Mouse (Mus musculus) G1E (cell line): Measurements from ENCODE around the gene Slc30a2. TPM values are rescaled to one million over a fixed set of nuclear protein-coding genes. Genes with fewer than 3 reads are reported as not detected.

Experiments used
- ATAC-seq: 2 replicates; pipeline ENCODE4 v1.8.0; 2016; ENCODE audit warnings: mild to moderate bottlenecking; ENCODE audit not compliant: insufficient number of reproducible peaks, poor library complexity, low FRiP score, severe bottlenecking; ENCODE audit errors: extremely low read depth
- DNase-seq: peaks from one replicate; pipeline ENCODE4 v3.0.0; 2012; ENCODE audit warnings: low spot score
- H3K27me3 ChIP-seq: 2 replicates; pipeline ENCODE4 v1.6.1; 2012; ENCODE audit warnings: mild to moderate bottlenecking, low read length, inconsistent platforms; ENCODE audit not compliant: insufficient read depth
- H3K36me3 ChIP-seq: replicated peaks from 2 replicates; pipeline ENCODE3; 2012; ENCODE audit warnings: mild to moderate bottlenecking, inconsistent platforms
- H3K4me1 ChIP-seq: 2 replicates; pipeline ENCODE4 v1.6.1; 2012; ENCODE audit warnings: low read depth, low read length, inconsistent platforms, mixed read lengths; ENCODE audit not compliant: insufficient read depth
- H3K4me3 ChIP-seq: 2 replicates; pipeline ENCODE4 v1.5.1; 2012; ENCODE audit warnings: low read depth, mild to moderate bottlenecking, inconsistent platforms, low read length, moderate library complexity, mixed read lengths
- H3K9me3 ChIP-seq: replicated peaks from 2 replicates; pipeline ENCODE4 v1.6.1; 2012; ENCODE audit warnings: inconsistent platforms
- CTCF ChIP-seq: IDR thresholded peaks from 2 replicates; pipeline ENCODE4 v1.5.1; 2012; ENCODE audit warnings: low read depth, low read length, inconsistent platforms, mixed read lengths
- GATA1 ChIP-seq: IDR thresholded peaks from 2 replicates; pipeline ENCODE4 v1.6.1; 2012; ENCODE audit warnings: borderline replicate concordance, low read length, inconsistent platforms, mixed read lengths
- GATA2 ChIP-seq: IDR thresholded peaks from 2 replicates; pipeline ENCODE4 v1.6.1; 2012; ENCODE audit warnings: low read depth, low read length, inconsistent platforms, borderline replicate concordance
- POLR2AphosphoS5 ChIP-seq: IDR thresholded peaks from 2 replicates; pipeline ENCODE4 v1.6.1; 2012; ENCODE audit warnings: low read depth, low read length, inconsistent platforms; ENCODE audit not compliant: insufficient replicate concordance
- TAL1 ChIP-seq: conservative IDR thresholded peaks from 2 replicates; pipeline ENCODE4 v1.6.1; 2012; ENCODE audit warnings: low read depth, low read length, inconsistent platforms, mixed read lengths
- polyA plus RNA-seq: library from polyadenylated mRNA; stranded (reverse); fragments of >175 nt; gene quantifications from 2 replicates; pipeline ENCODE4 v1.2.3, GENCODE M21; 2012
- total RNA-seq, 2 experiments: library from RNA; stranded (forward) in 1 of 2; stranded (reverse) in 1 of 2; fragments of 200-1000 nt in 1 of 2; fragments of >200 nt in 1 of 2; fragmentation: Nextera tagmentation in 1 of 2; gene quantifications; 2 replicates each; pipeline ENCODE4 v1.2.3; 2014 to 2017

Gene Slc30a2
- total and polyA plus RNA-seq, 3 experiments, result 4.6 to 8.2 (median 5.6) TPM

DNA sequence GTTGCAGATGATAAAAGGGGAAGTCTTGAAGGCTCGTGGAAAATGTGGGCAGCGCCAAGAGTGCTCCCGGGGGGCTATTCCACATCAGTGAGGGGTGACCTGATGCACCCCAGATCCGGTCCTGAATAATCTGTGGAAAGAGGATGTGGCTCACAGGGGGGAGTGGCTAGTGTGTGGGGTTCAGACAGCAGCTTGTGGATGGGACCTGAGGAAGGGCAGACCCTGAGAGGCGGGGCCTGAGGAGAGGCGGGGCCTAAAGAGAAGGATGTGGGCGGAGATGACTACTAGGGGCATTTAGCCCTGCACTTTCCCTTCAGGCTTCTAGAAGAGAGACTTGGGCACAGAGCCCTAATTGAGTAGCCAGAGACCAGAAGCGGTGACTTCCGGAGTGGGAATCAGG, 19.6 kb downstream of the Slc30a2 start:
- Histone ChIP-seq H3K4me1 (peaks cover under 1% of the 10 kb centered on the region; the same call in 1 of the 2 replicates), H3K27me3 (peaks cover 63% of the 10 kb centered on the region), H3K9me3 (no peaks in the 10 kb centered on the region), H3K36me3 (no peaks in the 10 kb centered on the region), H3K4me3 (no peak overlapping the region)
- DNase-seq, result no peak
- ATAC-seq, result no peak
- no peak for TF ChIP-seq TAL1
- no peak for TF ChIP-seq GATA1
- TF ChIP-seq CTCF, result no peak
- TF ChIP-seq GATA2, result no peak
- TF ChIP-seq POLR2AphosphoS5, result no peak

DNA sequence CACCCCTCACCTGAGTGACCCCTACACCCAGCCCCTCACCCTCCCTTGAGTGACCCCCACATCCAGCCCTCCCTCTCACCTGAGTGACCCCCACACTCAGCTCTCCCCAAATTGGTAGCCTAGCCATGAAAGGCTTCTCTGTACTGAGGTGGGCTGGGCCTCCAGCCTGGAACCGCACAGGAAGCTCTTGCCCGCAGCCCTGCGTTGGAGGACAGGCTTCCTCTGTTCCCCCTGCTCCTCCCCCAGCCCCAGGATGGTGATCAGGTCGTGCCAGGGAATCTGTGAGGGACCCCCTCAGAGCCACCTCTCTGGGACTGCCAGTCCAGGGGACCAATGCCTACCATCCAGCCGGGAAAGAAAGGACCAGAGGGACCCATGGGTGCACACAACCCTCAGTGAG, 22.3 kb downstream of the Slc30a2 start:
- DNase-seq, result no peak
- H3K27me3 ChIP-seq, result peaks cover 74% of the 10 kb centered on the region
- no peaks in the 10 kb centered on the region for H3K4me1 ChIP-seq
- no peaks in the 10 kb centered on the region for H3K36me3 ChIP-seq
- H3K9me3 ChIP-seq, result no peaks in the 10 kb centered on the region
- no peak overlapping the region for H3K4me3 ChIP-seq
- TF ChIP-seq POLR2AphosphoS5 (no peak), GATA1 (no peak), CTCF (no peak), TAL1 (no peak), GATA2 (no peak)
- no peak for ATAC-seq

DNA sequence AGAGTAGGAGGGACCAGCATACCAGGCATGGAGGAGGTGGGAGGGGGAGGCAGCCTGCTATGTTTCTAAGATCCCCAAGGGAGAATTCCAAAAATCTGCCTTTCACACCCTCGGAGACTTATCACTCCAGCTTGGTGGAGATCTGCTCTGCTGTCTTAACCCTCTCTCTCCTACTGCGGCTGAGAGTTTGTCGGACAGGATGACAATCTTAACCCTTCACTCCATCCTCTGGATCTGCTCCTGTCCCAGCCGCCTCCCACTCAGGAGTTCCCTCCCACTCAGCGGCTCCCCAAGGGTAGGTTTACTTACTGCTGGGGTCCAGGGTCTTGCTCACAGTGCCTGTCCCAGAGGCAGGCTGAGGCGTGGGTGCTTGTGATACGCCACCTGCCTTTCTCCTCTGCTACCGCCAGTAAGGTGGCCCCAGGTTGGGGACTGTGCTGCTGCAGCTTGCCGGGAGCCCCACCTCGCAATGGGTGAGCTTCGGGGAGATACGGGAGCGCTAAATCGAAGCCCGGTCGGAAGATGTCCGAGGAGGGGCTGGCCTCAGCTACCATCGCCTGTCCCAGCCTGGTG, 27.8 kb downstream of the Slc30a2 start:
- DNase-seq (no peak), ATAC-seq (no peak)
- TF ChIP-seq POLR2AphosphoS5 (no peak), GATA1 (no peak), TAL1 (no peak), GATA2 (no peak), CTCF (no peak)
- Histone ChIP-seq H3K36me3 (no peaks in the 10 kb centered on the region), H3K9me3 (no peaks in the 10 kb centered on the region), H3K4me1 (peaks cover 22% of the 10 kb centered on the region), H3K4me3 (no peak overlapping the region), H3K27me3 (peaks cover 67% of the 10 kb centered on the region)

DNA sequence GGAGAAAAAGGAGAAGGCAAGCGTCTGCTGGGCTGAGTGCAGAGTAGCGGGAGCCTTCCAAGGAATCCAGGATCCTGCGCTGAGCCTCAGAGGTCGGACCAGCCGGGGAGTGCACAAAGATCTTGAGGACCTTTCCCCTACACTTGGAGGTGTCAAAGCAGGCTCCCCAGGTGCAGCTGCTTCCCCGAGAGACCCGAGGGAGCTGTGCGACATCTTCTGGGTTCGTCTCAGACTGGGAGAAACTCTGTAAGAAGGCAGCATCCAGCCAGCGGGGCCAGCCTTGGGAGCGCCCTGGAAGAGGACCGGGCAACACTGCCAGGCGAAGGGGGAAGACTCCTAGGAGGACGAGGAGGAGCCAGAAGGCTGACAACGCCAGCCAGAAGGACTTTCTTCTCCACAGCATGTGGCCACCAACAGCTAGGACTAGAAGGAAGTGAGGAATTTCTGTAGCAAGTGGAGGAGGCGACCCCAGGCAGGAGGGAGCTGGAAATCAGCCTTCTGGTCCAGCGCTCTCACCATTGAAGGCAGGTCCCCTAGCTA, 28.4 kb downstream of the Slc30a2 start:
- no peaks in the 10 kb centered on the region for H3K36me3 ChIP-seq
- H3K27me3 ChIP-seq, result peaks cover 67% of the 10 kb centered on the region
- no peak overlapping the region for H3K4me3 ChIP-seq
- H3K4me1 ChIP-seq, result peaks cover 22% of the 10 kb centered on the region
- no peaks in the 10 kb centered on the region for H3K9me3 ChIP-seq
- DNase-seq (no peak), ATAC-seq (no peak)
- TF ChIP-seq POLR2AphosphoS5 (no peak), GATA1 (no peak), CTCF (no peak), GATA2 (no peak), TAL1 (no peak)

DNA sequence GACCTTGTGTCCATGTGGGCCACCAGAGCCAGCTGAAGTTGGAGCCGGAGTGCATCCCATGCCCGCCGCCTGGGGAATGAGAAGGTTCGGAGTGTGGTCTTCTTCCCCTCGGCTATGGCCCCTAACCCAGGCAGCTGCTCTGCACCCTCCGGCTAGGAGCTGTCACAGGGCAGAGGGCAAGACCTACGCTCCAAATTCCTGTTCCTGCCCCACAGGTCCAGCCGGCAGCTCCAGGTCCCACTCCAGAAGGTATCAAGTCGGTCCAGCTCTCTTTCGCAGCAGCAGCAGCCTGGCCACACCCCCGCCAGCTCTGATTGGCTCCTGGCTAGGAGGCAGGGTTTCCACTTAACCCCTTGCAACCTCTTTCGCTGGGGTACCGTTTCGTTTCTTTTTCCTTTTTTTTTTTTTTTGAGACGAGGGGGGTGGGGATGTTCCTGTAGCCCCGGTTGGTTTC, 29.3 kb downstream of the Slc30a2 start:
- TF ChIP-seq TAL1 (no peak), GATA1 (no peak), GATA2 (no peak), CTCF (no peak), POLR2AphosphoS5 (no peak)
- H3K9me3 ChIP-seq, result no peaks in the 10 kb centered on the region
- peaks cover 22% of the 10 kb centered on the region for H3K4me1 ChIP-seq
- H3K27me3 ChIP-seq, result peaks cover 66% of the 10 kb centered on the region
- DNase-seq (peak; percentile 92), ATAC-seq (peak; percentile 40)
- peak overlapping the region; percentile 60; the same call in 1 of the 2 replicates for H3K4me3 ChIP-seq
- no peaks in the 10 kb centered on the region for H3K36me3 ChIP-seq

DNA sequence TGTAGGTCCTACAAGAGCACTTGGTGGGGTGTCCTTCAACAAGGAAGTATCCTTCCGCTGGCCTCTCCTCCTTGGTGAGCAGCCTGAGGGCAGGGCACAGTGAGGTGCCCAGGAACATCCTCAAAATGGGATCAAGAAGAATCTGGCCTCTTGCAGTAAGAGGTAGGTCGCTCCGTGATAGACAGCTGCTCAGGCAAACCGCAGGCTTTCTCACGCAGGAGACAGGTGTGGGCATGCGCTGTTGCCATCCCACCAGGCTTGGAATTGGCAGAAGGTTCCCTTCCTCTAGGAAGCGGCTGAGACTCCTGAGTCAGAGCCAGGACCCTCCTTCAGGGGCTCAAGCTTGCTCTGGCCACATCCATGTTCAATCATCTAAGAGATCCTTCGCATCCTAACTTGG, 30.3 kb downstream of the Slc30a2 start:
- peaks cover 22% of the 10 kb centered on the region for H3K4me1 ChIP-seq
- TF ChIP-seq GATA2 (no peak), CTCF (no peak), GATA1 (no peak), TAL1 (no peak), POLR2AphosphoS5 (no peak)
- peaks cover 64% of the 10 kb centered on the region for H3K27me3 ChIP-seq
- DNase-seq, result no peak
- H3K9me3 ChIP-seq, result no peaks in the 10 kb centered on the region
- no peaks in the 10 kb centered on the region for H3K36me3 ChIP-seq
- ATAC-seq, result no peak
- no peak overlapping the region for H3K4me3 ChIP-seq
